Mouse (Mus musculus): ENCODE measurements around the gene Slco3a1. TPM values are rescaled to one million over a fixed set of nuclear protein-coding genes. Genes with fewer than 3 reads are reported as not detected.

Gene Slco3a1
- polyA plus RNA-seq, 1 experiment: 13.4 TPM

DNA sequence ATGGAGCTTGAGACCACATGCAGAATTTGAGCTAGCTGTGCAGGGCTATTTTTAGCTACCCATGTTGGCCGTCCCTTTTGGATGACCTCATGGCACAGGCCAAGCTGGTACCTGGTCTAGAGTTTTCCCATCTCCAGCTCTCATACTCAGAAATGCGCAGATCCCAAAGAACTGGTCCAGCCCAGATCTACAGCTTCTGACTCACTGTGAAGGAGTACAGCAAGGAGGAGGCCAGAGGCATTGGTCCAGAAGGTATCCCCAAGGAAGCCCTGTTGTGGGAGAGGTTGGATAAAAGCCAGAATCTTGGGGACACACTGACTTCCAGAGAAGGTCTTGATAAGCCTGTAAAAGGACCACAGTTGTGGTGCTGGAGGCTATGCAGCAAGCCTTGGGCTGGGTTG, 172.7 kb downstream of the Slco3a1 start:
- Histone ChIP-seq H3K4me1 (ENCODE audit: control insufficient read depth, insufficient read depth, low read length) (peaks cover 29% of the 10 kb centered on the region), H3K27ac (ENCODE audit: insufficient read depth, low read length) (no peak overlapping the region), H3K4me3 (ENCODE audit: insufficient read depth, low read length) (no peak overlapping the region)
- no peak for TF ChIP-seq CTCF (IDR thresholded peaks at IDR 0.05; ENCODE audit: borderline replicate concordance, insufficient read depth, low read length)
- TF ChIP-seq POLR2A (IDR thresholded peaks at IDR 0.05; ENCODE audit: low read depth, low read length): no peak

DNA sequence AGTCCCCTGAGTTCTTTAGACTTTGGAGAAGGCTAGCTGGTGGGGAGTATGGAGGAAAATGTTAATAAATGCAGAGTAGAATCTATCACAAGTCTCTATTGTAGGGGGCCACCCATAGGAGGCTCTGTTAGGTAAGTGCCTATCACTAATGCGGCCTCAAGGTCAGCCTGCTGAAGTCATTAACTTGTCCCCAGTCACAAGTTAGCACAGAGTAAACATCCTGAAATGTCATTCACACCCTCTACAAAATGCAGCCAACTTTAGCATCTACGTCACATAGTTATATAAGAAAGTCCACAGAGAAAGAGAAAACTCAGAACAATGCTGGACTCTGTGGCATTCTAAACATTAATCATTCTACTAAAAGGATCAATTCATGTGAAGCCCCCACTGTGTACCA, 173.5 kb downstream of the Slco3a1 start:
- H3K4me3 ChIP-seq (ENCODE audit: insufficient read depth, low read length): no peak overlapping the region
- TF ChIP-seq CTCF (IDR thresholded peaks at IDR 0.05; ENCODE audit: borderline replicate concordance, insufficient read depth, low read length): no peak
- no peak for TF ChIP-seq POLR2A (IDR thresholded peaks at IDR 0.05; ENCODE audit: low read depth, low read length)
- H3K4me1 ChIP-seq (ENCODE audit: control insufficient read depth, insufficient read depth, low read length): peaks cover 34% of the 10 kb centered on the region
- H3K27ac ChIP-seq (ENCODE audit: insufficient read depth, low read length): no peak overlapping the region

DNA sequence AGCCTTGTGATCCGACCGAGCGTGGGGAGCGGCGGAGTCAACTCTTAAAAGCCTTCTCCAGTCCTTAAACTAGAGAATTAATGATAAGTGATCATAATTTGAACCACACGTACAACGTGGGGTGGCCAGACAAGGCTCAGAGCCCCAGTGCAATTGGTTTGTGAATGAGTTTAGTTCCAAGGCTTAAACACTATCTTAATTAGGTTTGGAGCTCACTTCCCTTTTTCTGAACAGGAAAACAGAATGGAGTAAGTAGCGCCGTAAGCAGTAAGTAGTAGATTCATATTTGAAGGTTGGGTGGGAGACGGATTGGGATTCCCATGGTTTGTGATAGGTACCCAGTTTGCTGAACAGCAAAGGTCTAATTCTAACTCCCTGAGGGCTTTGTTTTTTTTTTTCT, 176.7 kb downstream of the Slco3a1 start:
- Histone ChIP-seq H3K27ac (ENCODE audit: insufficient read depth, low read length) (no peak overlapping the region), H3K4me3 (ENCODE audit: insufficient read depth, low read length) (no peak overlapping the region), H3K4me1 (ENCODE audit: control insufficient read depth, insufficient read depth, low read length) (peaks cover 41% of the 10 kb centered on the region)
- TF ChIP-seq CTCF (IDR thresholded peaks at IDR 0.05; ENCODE audit: borderline replicate concordance, insufficient read depth, low read length) (no peak), POLR2A (IDR thresholded peaks at IDR 0.05; ENCODE audit: low read depth, low read length) (no peak)

DNA sequence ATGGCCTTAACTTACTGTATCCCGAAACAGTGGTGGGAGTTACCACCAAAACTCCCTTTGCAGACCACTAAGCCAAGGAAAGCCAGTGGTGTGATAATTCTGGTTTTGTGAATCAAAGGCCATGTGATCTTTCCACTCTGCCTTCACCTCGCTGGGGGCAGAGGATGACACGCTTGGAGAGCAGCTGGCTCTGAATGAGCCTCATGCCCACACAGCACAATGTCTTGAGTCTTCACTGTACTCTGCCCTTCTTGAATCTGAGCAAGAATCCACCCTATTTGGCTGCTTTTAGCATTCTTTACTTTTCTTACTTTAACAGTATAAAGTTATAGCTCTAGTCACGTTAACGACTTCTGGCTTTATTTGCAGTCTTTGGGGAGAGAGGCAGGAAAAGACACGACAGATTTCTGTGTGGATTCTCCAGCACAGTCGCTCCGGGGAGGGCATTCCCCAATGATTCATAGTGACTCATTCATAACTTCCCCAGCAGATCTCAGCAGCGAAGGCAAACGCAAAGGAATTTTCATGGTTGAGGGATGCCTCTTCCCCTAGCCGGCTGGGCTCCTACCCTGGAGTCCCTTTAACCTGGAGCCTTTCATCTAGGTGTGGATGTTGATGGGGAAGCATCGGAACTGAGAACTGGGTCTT, 178.1 kb downstream of the Slco3a1 start:
- Histone ChIP-seq H3K4me3 (ENCODE audit: insufficient read depth, low read length) (no peak overlapping the region), H3K27ac (ENCODE audit: insufficient read depth, low read length) (peak overlapping the region; percentile 51), H3K4me1 (ENCODE audit: control insufficient read depth, insufficient read depth, low read length) (peaks cover 31% of the 10 kb centered on the region)
- TF ChIP-seq POLR2A (IDR thresholded peaks at IDR 0.05; ENCODE audit: low read depth, low read length) (no peak), CTCF (IDR thresholded peaks at IDR 0.05; ENCODE audit: borderline replicate concordance, insufficient read depth, low read length) (no peak)

DNA sequence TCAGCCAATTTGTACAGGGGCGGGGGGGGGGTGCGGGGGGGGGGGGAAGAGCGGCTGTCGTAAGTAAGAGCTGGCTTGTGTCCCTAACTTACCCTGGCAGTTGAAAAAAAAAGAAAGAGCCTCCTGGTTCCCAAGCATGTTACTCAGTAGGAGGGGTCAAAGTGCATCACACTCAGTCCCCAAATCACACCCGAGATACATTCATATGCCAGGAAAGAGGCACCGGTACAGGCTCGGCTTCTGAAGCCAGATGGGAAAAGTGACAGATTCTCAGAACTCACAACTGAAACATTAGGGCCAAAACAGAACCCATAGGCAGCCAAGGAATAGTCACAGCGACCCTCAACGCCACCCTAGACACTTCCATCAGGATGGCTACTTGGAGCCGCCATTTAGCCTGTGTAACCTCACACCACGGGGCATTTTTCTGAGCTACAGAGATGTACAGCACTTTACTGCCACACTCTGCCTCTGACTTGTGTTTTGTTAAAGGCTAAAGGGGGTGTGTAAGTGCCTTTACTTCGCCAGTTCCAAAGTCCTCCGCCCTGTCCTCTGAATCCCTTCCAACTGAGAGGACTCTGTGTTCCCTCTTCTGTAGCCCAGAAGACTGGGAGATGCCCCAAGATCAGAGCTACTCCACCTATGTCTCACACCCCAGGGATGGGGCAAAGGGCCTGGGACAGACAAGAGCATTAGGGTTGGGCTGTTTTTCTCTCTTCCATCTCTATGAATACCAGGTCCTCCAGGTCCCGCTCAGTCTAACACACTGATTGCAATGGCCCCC, 179.2 kb downstream of the Slco3a1 start:
- no peak for TF ChIP-seq POLR2A (IDR thresholded peaks at IDR 0.05; ENCODE audit: low read depth, low read length)
- no peak for TF ChIP-seq CTCF (IDR thresholded peaks at IDR 0.05; ENCODE audit: borderline replicate concordance, insufficient read depth, low read length)
- peaks cover 31% of the 10 kb centered on the region for H3K4me1 ChIP-seq (ENCODE audit: control insufficient read depth, insufficient read depth, low read length)

DNA sequence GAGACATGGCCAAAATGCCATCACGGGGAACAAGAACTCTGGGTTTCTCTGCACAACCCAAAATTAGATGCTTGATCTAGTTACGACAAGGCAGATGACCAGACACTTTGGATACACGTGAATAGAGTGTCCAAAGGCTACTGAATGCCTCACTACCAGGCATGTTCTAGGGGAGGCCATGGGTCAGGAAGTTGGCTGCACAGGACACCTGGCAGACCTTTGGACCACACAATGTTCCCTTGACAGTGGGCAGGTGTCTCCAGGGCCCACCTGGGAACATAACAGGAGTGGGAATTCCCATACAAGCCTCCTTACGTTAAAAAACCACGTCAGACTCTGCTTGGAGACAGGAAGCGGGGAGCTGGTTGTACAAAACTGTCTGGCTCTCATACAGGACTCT, 181.5 kb downstream of the Slco3a1 start:
- Histone ChIP-seq H3K4me1 (ENCODE audit: control insufficient read depth, insufficient read depth, low read length) (peaks cover 22% of the 10 kb centered on the region), H3K4me3 (ENCODE audit: insufficient read depth, low read length) (no peak overlapping the region), H3K27ac (ENCODE audit: insufficient read depth, low read length) (no peak overlapping the region)
- TF ChIP-seq POLR2A (IDR thresholded peaks at IDR 0.05; ENCODE audit: low read depth, low read length) (no peak), CTCF (IDR thresholded peaks at IDR 0.05; ENCODE audit: borderline replicate concordance, insufficient read depth, low read length) (no peak)

More for the DNA sequence above, 179.2 kb downstream of the Slco3a1 start:
- H3K27ac ChIP-seq (ENCODE audit: insufficient read depth, low read length): peak overlapping the region; percentile 51; the same call in 1 of the 2 replicates
- no peak overlapping the region for H3K4me3 ChIP-seq (ENCODE audit: insufficient read depth, low read length)

DNA sequence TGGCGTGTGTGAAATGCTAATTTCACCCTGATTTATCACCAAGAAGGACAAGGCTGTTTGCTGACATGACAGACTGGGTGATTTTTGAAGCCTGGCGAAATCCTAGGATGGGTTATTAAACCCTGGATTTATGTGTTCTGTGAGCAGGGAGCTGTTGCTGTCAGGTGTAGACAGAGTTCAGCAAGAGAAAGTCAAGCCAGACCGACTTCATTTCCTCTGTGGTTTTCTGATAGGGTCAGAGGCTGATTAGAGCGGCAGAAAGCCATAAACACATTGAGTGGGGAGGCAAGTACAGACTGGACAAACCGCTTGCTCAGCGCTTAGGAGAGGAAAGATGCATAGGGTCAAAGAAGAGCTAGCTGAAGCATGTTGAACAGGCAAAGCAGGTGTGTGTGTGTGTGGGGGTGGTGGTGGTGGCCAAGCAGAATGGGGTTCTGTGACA, 182.4 kb downstream of the Slco3a1 start:
- Histone ChIP-seq H3K4me1 (ENCODE audit: control insufficient read depth, insufficient read depth, low read length) (peaks cover 15% of the 10 kb centered on the region), H3K27ac (ENCODE audit: insufficient read depth, low read length) (no peak overlapping the region), H3K4me3 (ENCODE audit: insufficient read depth, low read length) (no peak overlapping the region)
- TF ChIP-seq CTCF (IDR thresholded peaks at IDR 0.05; ENCODE audit: borderline replicate concordance, insufficient read depth, low read length): no peak
- no peak for TF ChIP-seq POLR2A (IDR thresholded peaks at IDR 0.05; ENCODE audit: low read depth, low read length)

DNA sequence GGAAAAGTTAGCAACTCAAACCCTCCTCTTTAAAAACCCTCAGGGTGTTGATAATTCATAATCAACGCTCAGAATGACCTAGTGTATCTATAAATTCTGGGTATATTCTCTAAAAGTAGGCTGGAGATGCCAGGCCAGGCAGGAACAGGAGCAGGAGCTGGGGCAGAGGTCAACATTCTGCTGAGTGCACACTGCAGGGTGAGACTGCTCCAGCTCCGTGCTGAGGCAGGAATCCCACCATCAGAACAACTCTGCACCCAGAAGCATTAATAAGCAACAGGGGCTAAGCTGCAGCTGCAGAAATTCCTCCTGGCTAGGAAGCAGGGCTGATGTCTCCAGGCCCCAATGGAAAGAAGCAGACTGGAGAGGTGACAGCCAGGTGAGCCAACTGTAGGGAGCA, 182.9 kb downstream of the Slco3a1 start:
- TF ChIP-seq POLR2A (IDR thresholded peaks at IDR 0.05; ENCODE audit: low read depth, low read length) (no peak), CTCF (IDR thresholded peaks at IDR 0.05; ENCODE audit: borderline replicate concordance, insufficient read depth, low read length) (no peak)
- no peak overlapping the region for H3K4me3 ChIP-seq (ENCODE audit: insufficient read depth, low read length)
- H3K27ac ChIP-seq (ENCODE audit: insufficient read depth, low read length): no peak overlapping the region
- H3K4me1 ChIP-seq (ENCODE audit: control insufficient read depth, insufficient read depth, low read length): peaks cover 11% of the 10 kb centered on the region

DNA sequence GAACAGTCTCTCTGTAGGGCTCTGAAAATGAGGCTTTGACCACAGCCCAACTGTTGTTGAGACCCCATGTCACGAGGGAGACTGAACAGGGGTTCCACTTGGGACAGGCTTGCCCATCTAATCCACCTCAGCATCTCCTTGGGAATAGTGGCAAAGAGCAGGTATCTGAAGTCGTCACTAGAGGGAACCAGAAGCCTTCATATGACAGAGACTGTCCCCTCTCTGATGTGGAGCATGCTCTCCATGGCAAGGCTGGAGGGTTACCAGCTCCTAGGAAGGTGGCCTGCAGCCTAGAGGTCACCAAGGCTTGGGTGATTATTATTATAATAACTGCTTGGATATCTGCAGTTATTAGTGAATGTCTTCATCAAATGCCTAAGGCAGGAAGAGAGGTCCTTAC, 183.4 kb downstream of the Slco3a1 start:
- TF ChIP-seq POLR2A (IDR thresholded peaks at IDR 0.05; ENCODE audit: low read depth, low read length): no peak
- peak; percentile 31; the same call in 1 of the 2 replicates for TF ChIP-seq CTCF (IDR thresholded peaks at IDR 0.05; ENCODE audit: borderline replicate concordance, insufficient read depth, low read length)
- no peak overlapping the region for H3K27ac ChIP-seq (ENCODE audit: insufficient read depth, low read length)
- peaks cover 9% of the 10 kb centered on the region for H3K4me1 ChIP-seq (ENCODE audit: control insufficient read depth, insufficient read depth, low read length)
- H3K4me3 ChIP-seq (ENCODE audit: insufficient read depth, low read length): no peak overlapping the region

DNA sequence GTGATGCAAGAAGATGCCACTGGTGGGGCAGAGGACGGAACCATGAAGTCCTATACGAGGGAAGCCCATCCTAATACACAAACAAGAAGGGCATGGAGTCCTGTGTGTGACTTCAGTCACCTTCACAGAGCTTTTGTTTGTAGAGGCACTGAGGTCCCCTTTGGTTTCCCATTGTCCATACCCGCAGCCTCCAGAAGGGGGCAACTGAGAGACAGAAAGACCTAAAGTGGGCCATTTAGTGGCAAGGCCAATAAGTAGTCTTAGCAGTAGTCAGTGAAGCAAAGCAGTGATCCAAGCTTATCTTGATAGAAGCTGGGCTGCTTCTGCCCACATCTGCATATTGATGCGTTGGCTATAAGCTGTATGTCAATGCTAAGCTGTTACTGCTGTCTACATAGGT, 184.9 kb downstream of the Slco3a1 start:
- Histone ChIP-seq H3K4me3 (ENCODE audit: insufficient read depth, low read length) (no peak overlapping the region), H3K4me1 (ENCODE audit: control insufficient read depth, insufficient read depth, low read length) (no peaks in the 10 kb centered on the region), H3K27ac (ENCODE audit: insufficient read depth, low read length) (no peak overlapping the region)
- TF ChIP-seq CTCF (IDR thresholded peaks at IDR 0.05; ENCODE audit: borderline replicate concordance, insufficient read depth, low read length): no peak
- TF ChIP-seq POLR2A (IDR thresholded peaks at IDR 0.05; ENCODE audit: low read depth, low read length): no peak
